Mouse (Mus musculus): ENCODE data around the gene Nfkbil1. TPM values are rescaled to one million over a fixed set of nuclear protein-coding genes. Genes with fewer than 3 reads are reported as not detected.

Gene Nfkbil1
- polyA plus RNA-seq, 1 experiment from 2014 or later = 4.1 TPM

GRCm38 (mm10) chr17:35190096-35190495 lies 45.5 kb downstream of the Nfkbil1 start:
- no peak overlapping the region for H3K4me3 ChIP-seq (ENCODE audit: low read depth, low read length)
- H3K4me2 ChIP-seq (ENCODE audit: low read depth, low read length) = peak overlapping the region; percentile 55
- DNase-seq (no peak), ATAC-seq (no peak)
- H3K4me1 ChIP-seq (ENCODE audit: insufficient read depth) = peaks cover 24% of the 10 kb centered on the region
- no peak overlapping the region for H3K9ac ChIP-seq (replicated peaks)
- no peak for TF ChIP-seq EP300 (IDR thresholded peaks at IDR 0.05; ENCODE audit: low read depth)
- TF ChIP-seq CTCF (IDR thresholded peaks at IDR 0.05; ENCODE audit: low read depth) = no peak
- WGBS (ENCODE audit: insufficient replicate concordance) = 22% methylated on average over 4 of the region's 4 CpGs
- peak overlapping the region; percentile 91 for H3K27ac ChIP-seq (ENCODE audit: low read depth)
- peaks cover 6% of the 10 kb centered on the region; the same call in 1 of the 2 replicates for H3K27me3 ChIP-seq (ENCODE audit: insufficient read depth, low read length)
- H3K9me3 ChIP-seq (ENCODE audit: low read length) = no peaks in the 10 kb centered on the region
- no peaks in the 10 kb centered on the region for H3K36me3 ChIP-seq (replicated peaks; ENCODE audit: insufficient read depth, low read length)

GRCm38 (mm10) chr17:35189186-35189585 lies 46.4 kb downstream of the Nfkbil1 start:
- Histone ChIP-seq H3K27me3 (ENCODE audit: insufficient read depth, low read length) (no peaks in the 10 kb centered on the region), H3K27ac (ENCODE audit: low read depth) (peak overlapping the region; percentile 91), H3K4me2 (ENCODE audit: low read depth, low read length) (peak overlapping the region; percentile 55), H3K9ac (replicated peaks) (no peak overlapping the region), H3K9me3 (ENCODE audit: low read length) (no peaks in the 10 kb centered on the region), H3K36me3 (replicated peaks; ENCODE audit: insufficient read depth, low read length) (no peaks in the 10 kb centered on the region), H3K4me1 (ENCODE audit: insufficient read depth) (peaks cover 17% of the 10 kb centered on the region), H3K4me3 (ENCODE audit: low read depth, low read length) (no peak overlapping the region)
- TF ChIP-seq EP300 (IDR thresholded peaks at IDR 0.05; ENCODE audit: low read depth) = no peak
- no peak for TF ChIP-seq CTCF (IDR thresholded peaks at IDR 0.05; ENCODE audit: low read depth)
- DNase-seq (no peak), ATAC-seq (no peak; the same call in 1 of the 2 replicates)
- WGBS (ENCODE audit: insufficient replicate concordance) = 21% methylated on average over 1 of the region's 1 CpGs

DNA sequence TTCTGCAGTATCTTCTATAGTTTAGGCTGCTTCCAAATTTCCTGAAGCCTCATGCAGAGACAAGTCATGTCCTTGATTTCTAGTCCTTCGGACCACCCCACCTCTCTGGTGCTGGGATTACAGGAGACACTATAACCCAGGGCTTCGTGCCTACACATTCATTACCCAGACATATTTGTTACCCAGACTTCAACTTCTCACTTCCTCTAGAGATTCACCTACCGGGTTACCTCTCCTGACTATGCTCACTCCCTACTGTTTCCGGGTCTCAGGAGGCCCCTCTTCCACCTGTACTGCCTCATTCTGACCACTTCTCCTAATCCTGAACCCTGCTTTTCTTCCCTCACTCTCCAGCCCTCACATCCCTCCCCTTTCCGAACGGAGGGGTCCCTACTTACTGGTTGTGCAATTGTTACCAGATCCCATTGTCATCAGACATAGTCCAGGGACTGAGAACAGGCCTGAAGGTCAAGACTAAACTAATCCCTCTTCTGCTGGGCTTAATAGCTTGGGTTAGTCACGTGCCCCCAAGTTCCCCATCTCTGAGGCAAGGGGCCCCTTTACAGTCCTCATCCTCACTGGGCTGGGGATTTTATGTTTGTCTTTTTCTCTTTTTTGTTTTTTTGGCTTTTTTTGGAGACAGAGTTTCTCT lies 47.5 kb downstream of the Nfkbil1 start, which contains the start of gene Lst1:
Lst1 (minus strand) TSS at position 481 of the 652 bp plus-strand sequence.
- Histone ChIP-seq H3K4me1 (ENCODE audit: insufficient read depth) (peaks cover 16% of the 10 kb centered on the region), H3K9ac (replicated peaks) (no peak within 1 kb of the TSS), H3K4me2 (ENCODE audit: low read depth, low read length) (peak within 1 kb of the TSS; percentile 75), H3K36me3 (replicated peaks; ENCODE audit: insufficient read depth, low read length) (no peaks in the 10 kb centered on the region), H3K4me3 (ENCODE audit: low read depth, low read length) (peak within 1 kb of the TSS; percentile 52; the same call in 1 of the 2 replicates), H3K9me3 (ENCODE audit: low read length) (no peaks in the 10 kb centered on the region), H3K27ac (ENCODE audit: low read depth) (peak within 1 kb of the TSS; percentile 91), H3K27me3 (ENCODE audit: insufficient read depth, low read length) (no peaks in the 10 kb centered on the region)
- no peak for DNase-seq
- no peak for TF ChIP-seq CTCF (IDR thresholded peaks at IDR 0.05; ENCODE audit: low read depth)
- no peak for TF ChIP-seq EP300 (IDR thresholded peaks at IDR 0.05; ENCODE audit: low read depth)
- ATAC-seq = peak; percentile 35; the same call in 1 of the 2 replicates
- 41% methylated on average over 7 of the region's 7 CpGs for WGBS (ENCODE audit: insufficient replicate concordance)

- peak overlapping the region; percentile 91 for H3K27ac ChIP-seq (ENCODE audit: low read depth)
- no peak for DNase-seq
- peak overlapping the region; percentile 75; the same call in 1 of the 2 replicates for H3K4me2 ChIP-seq (ENCODE audit: low read depth, low read length)
- H3K4me1 ChIP-seq (ENCODE audit: insufficient read depth) = peaks cover 14% of the 10 kb centered on the region
- H3K9ac ChIP-seq (replicated peaks) = no peak overlapping the region
- H3K4me3 ChIP-seq (ENCODE audit: low read depth, low read length) = peak overlapping the region; percentile 52; the same call in 1 of the 2 replicates
- H3K27me3 ChIP-seq (ENCODE audit: insufficient read depth, low read length) = no peaks in the 10 kb centered on the region
- ATAC-seq = no peak
- H3K36me3 ChIP-seq (replicated peaks; ENCODE audit: insufficient read depth, low read length) = no peaks in the 10 kb centered on the region
- TF ChIP-seq CTCF (IDR thresholded peaks at IDR 0.05; ENCODE audit: low read depth) (no peak), EP300 (IDR thresholded peaks at IDR 0.05; ENCODE audit: low read depth) (no peak)
- no peaks in the 10 kb centered on the region for H3K9me3 ChIP-seq (ENCODE audit: low read length)
- 58% methylated on average over 4 of the region's 4 CpGs for WGBS (ENCODE audit: insufficient replicate concordance)
Observed at GRCm38 (mm10) chr17:35187345-35187744, 48.2 kb downstream of the Nfkbil1 start.

DNA sequence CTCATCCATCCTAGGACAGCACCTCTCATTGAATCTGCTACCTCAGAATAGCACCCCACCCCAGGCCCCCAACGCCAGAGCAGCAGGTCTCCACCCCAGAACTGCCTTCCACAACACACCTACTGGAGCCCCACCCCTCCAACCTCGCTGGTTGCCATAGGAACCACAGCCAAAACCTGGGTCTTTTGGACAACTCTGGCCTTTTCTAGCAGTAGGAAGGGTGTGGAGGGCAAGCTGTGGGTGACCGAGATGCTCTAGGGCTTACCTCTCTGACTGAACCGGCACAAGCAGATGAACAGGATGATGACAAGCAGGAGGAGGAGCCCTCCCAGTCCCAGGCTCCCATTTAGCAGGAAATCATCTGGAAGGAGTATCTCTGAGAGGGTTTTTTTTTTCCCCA lies 48.9 kb downstream of the Nfkbil1 start:
- 1% methylated on average over 4 of the region's 4 CpGs for WGBS (ENCODE audit: insufficient replicate concordance)
- Histone ChIP-seq H3K4me3 (ENCODE audit: low read depth, low read length) (peak overlapping the region; percentile 52), H3K4me1 (ENCODE audit: insufficient read depth) (peaks cover 12% of the 10 kb centered on the region), H3K36me3 (replicated peaks; ENCODE audit: insufficient read depth, low read length) (no peaks in the 10 kb centered on the region), H3K4me2 (ENCODE audit: low read depth, low read length) (peak overlapping the region; percentile 75), H3K27ac (ENCODE audit: low read depth) (peak overlapping the region; percentile 80), H3K9ac (replicated peaks) (peak overlapping the region; percentile 2; the same call in 1 of the 2 replicates), H3K9me3 (ENCODE audit: low read length) (no peaks in the 10 kb centered on the region), H3K27me3 (ENCODE audit: insufficient read depth, low read length) (no peaks in the 10 kb centered on the region)
- TF ChIP-seq EP300 (IDR thresholded peaks at IDR 0.05; ENCODE audit: low read depth) (no peak), CTCF (IDR thresholded peaks at IDR 0.05; ENCODE audit: low read depth) (no peak)
- DNase-seq (no peak), ATAC-seq (peak; percentile 23; the same call in 1 of the 2 replicates)

DNA sequence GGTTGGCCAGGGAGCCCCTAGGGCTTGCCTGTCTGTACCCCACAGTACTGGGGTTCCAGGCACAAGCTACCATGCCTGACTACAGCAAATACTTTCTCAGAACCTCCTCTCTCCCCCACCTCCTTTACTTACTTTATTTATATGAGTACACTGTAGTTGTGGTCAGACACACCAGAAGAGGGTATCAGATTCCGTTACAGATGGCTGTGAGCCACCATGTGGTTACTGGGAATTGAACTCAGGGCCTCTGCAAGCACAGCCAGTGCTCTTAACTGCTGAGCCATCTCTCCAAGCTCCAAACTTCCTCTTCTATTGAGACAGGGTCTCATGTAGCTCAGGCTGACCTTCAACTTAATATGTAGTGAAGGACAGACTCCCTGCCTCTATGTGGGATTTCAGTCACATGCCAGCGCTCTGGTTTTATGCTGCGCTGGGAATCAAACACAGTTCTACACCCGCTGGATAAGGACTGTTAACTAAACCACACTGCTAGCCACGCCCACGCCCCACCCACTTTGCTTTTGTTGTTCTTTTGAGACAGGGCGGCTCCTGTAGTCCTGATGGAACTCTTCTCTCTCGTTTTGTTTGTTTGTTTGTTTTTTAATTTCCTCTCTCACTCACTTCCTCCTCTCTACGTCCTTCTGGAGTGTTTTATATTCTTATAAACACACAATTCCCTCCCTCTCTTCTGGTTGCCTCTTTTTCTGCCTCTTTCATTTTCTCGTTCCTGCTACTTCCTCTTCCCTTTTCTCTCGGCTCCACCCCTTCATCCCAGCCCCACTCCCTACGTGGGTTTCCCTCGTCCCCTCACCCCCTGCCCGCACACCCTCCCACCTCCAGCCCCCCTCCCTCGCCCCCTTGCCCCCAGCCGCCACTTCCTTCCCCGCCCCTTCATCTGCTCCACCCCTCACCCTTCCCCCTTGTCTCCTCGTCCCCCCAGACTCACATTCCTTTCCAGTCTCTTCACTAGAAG lies 49.7 kb downstream of the Nfkbil1 start:
- Histone ChIP-seq H3K36me3 (replicated peaks; ENCODE audit: insufficient read depth, low read length) (no peaks in the 10 kb centered on the region), H3K4me3 (ENCODE audit: low read depth, low read length) (peak overlapping the region; percentile 52), H3K9ac (replicated peaks) (peak overlapping the region; percentile 36), H3K27ac (ENCODE audit: low read depth) (peak overlapping the region; percentile 80), H3K27me3 (ENCODE audit: insufficient read depth, low read length) (no peaks in the 10 kb centered on the region), H3K4me1 (ENCODE audit: insufficient read depth) (peaks cover 8% of the 10 kb centered on the region), H3K9me3 (ENCODE audit: low read length) (no peaks in the 10 kb centered on the region), H3K4me2 (ENCODE audit: low read depth, low read length) (peak overlapping the region; percentile 75)
- peak; percentile 44; the same call in 1 of the 2 replicates for ATAC-seq
- peak; percentile 86 for DNase-seq
- TF ChIP-seq CTCF (IDR thresholded peaks at IDR 0.05; ENCODE audit: low read depth) = no peak
- 2% methylated on average over 18 of the region's 18 CpGs for WGBS (ENCODE audit: insufficient replicate concordance)

Data from liver, postnatal 0 days (tissue).